Mouse (Mus musculus) frontal cortex, postnatal 36 days (tissue): Measurements from ENCODE around the gene Camk1d.
"Not testable (repeated sequence)": the region's sequence is repeated elsewhere in the genome, so short reads cannot be mapped to it uniquely, and the experiment has no call there.

Experiments
- DNase-seq, 2 experiments: peaks; one replicate each; pipeline ENCODE4 v3.0.0; 2022; ENCODE audit warnings: low spot score in 2 of 2

Gene Camk1d

DNA sequence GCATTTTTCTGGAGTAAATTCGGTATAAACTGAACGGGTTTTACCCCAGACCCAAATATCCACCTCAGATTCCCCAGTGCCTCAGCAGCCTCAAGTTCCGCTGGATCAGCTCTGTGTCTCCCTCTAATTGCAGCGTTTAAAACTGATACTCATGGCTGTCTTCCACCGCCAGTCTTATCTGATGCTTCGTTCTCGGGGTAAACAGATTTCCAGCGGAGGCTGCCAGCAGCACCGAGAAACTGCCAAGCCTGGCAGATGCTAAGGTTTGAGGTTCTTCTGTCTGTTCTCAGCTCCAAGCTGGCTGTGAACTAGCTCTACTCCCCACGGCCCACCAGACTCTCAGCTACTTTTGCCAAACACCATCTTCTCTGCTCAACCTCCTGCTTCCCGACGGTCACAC, 464.3 kb downstream of the Camk1d start:
- peak; percentile 79 to 92 for DNase-seq

GRCm38 (mm10) chr2:5249199-5249598, 465.1 kb downstream of the Camk1d start:
- not testable (repeated sequence) for DNase-seq
